Mouse (Mus musculus) forebrain, embryonic 13.5 days (tissue): ENCODE results near the gene Gfi1b. TPM values are rescaled to one million over a fixed set of nuclear protein-coding genes. Genes with fewer than 3 reads are reported as not detected.

Experiments
- ATAC-seq: fragments of 200-750 bp; cut with Nextera tagmentation; 2 replicates; pipeline ENCODE4 v1.8.0; 2017
- H3K27ac ChIP-seq: fragments of 300-500 bp; sonication (generic); 2 replicates; pipeline ENCODE4 v1.5.1; 2015; ENCODE audit warnings: inconsistent platforms, mild to moderate bottlenecking, moderate library complexity
- H3K27me3 ChIP-seq: fragments of 300-500 bp; sonication (generic); 2 replicates; pipeline ENCODE4 v1.6.1; 2015; ENCODE audit warnings: mild to moderate bottlenecking, inconsistent platforms
- H3K36me3 ChIP-seq: fragments of 300-500 bp; sonication (generic); 2 replicates; pipeline ENCODE4 v1.6.1; 2015; ENCODE audit warnings: mild to moderate bottlenecking, inconsistent platforms; ENCODE audit not compliant: poor library complexity, severe bottlenecking
- H3K4me1 ChIP-seq: fragments of 300-500 bp; sonication (generic); 2 replicates; pipeline ENCODE4 v1.6.1; 2015; ENCODE audit warnings: inconsistent platforms
- H3K4me2 ChIP-seq: fragments of 300-500 bp; sonication (generic); 2 replicates; pipeline ENCODE4 v1.6.1; 2015; ENCODE audit warnings: inconsistent platforms, mild to moderate bottlenecking, moderate library complexity
- H3K4me3 ChIP-seq: fragments of 300-500 bp; sonication (generic); 2 replicates; pipeline ENCODE4 v1.5.1; 2015; ENCODE audit warnings: mild to moderate bottlenecking, inconsistent platforms
- H3K9ac ChIP-seq: fragments of 300-500 bp; sonication (generic); 2 replicates; pipeline ENCODE4 v1.6.1; 2015; ENCODE audit warnings: mild to moderate bottlenecking, inconsistent platforms
- H3K9me3 ChIP-seq: fragments of 300-500 bp; sonication (generic); replicated peaks from 2 replicates; pipeline ENCODE4 v1.6.1; 2016; ENCODE audit warnings: inconsistent platforms
- WGBS: fragments of 180-500 bp; shearing (Covaris S2); methylation state at CpG from one replicate; pipeline ENCODE4 v1.1.7; 2015; 5-methylcytosine and 5-hydroxymethylcytosine counted together
- polyA plus RNA-seq: library from polyadenylated mRNA; unstranded; fragments of >200 nt; fragmentation: Nextera tagmentation; extraction: Ambion mirVana; gene quantifications from 2 replicates; pipeline ENCODE4 v1.2.1, GENCODE M21; 2015

Gene Gfi1b
- polyA plus RNA-seq, 1 experiment from 2014 or later: 0.19 TPM

DNA sequence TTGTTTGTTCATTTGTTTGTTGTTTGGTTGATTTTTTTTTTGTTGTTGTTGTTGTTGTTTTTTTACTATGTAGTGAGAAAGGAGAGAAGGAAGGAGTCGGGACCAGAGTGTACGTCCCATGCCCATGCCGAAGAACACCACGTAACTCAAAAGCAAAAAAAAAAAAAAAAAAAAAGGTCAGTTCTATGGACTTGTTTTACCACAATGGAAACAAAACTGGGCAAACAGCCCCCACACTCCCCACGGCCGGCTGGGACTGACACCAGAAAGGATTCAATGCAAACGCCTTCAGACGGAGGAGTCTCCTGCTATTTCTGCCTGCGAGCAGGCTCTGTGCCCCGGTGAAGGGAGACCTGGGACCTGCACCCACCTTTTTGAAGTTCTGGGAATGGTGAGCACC, 1.3 kb downstream of the Gfi1b start:
- 63% methylated on average over 10 of the region's 10 CpGs for WGBS
- Histone ChIP-seq H3K27ac (no peak overlapping the region), H3K9ac (no peak overlapping the region), H3K4me1 (peaks cover 4% of the 10 kb centered on the region; the same call in 1 of the 2 replicates), H3K9me3 (no peaks in the 10 kb centered on the region), H3K4me2 (no peak overlapping the region), H3K27me3 (peaks cover 27% of the 10 kb centered on the region), H3K4me3 (no peak overlapping the region), H3K36me3 (no peaks in the 10 kb centered on the region)
- ATAC-seq: no peak

GRCm38 (mm10) chr2:28619369-28619768, 2.4 kb downstream of the Gfi1b start:
- no peaks in the 10 kb centered on the region for H3K36me3 ChIP-seq
- H3K4me2 ChIP-seq: no peak overlapping the region
- peaks cover 27% of the 10 kb centered on the region for H3K27me3 ChIP-seq
- WGBS: 86% methylated on average over 6 of the region's 6 CpGs
- H3K9me3 ChIP-seq: no peaks in the 10 kb centered on the region
- H3K4me1 ChIP-seq: peaks cover 4% of the 10 kb centered on the region; the same call in 1 of the 2 replicates
- H3K4me3 ChIP-seq: no peak overlapping the region
- no peak overlapping the region for H3K9ac ChIP-seq
- ATAC-seq: no peak
- H3K27ac ChIP-seq: no peak overlapping the region

DNA sequence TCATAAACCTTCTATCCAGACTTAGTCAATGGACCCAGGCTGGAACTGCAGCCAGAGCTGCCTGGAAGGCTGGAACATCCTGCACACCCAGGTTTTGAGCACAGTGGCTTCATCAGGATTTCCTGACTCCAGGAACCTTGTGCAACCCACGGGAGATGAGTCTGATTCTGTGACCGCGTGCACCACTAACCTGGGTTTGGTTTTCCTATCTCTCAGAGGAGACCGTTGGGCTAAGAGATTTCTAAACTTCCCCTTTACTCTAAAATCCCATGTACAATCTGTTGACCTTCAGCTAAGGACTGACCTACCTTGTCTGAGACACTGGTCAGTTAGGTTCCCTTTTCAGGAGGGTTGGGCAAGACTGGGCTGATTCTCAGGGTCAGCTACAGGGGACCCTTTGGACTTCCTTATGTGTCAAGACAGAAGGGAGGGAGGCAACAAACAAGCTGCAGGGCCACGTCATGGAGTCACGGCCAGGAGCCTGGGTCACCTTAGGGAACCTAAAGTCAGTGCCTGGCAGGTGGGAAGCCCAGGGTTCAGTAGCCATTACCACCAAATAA, 2.9 kb downstream of the Gfi1b start:
- Histone ChIP-seq H3K4me3 (no peak overlapping the region), H3K9me3 (no peaks in the 10 kb centered on the region), H3K4me1 (peaks cover 4% of the 10 kb centered on the region; the same call in 1 of the 2 replicates), H3K27ac (no peak overlapping the region), H3K36me3 (no peaks in the 10 kb centered on the region), H3K27me3 (peaks cover 27% of the 10 kb centered on the region), H3K9ac (no peak overlapping the region), H3K4me2 (no peak overlapping the region)
- ATAC-seq: no peak
- WGBS: 86% methylated on average over 6 of the region's 6 CpGs

DNA sequence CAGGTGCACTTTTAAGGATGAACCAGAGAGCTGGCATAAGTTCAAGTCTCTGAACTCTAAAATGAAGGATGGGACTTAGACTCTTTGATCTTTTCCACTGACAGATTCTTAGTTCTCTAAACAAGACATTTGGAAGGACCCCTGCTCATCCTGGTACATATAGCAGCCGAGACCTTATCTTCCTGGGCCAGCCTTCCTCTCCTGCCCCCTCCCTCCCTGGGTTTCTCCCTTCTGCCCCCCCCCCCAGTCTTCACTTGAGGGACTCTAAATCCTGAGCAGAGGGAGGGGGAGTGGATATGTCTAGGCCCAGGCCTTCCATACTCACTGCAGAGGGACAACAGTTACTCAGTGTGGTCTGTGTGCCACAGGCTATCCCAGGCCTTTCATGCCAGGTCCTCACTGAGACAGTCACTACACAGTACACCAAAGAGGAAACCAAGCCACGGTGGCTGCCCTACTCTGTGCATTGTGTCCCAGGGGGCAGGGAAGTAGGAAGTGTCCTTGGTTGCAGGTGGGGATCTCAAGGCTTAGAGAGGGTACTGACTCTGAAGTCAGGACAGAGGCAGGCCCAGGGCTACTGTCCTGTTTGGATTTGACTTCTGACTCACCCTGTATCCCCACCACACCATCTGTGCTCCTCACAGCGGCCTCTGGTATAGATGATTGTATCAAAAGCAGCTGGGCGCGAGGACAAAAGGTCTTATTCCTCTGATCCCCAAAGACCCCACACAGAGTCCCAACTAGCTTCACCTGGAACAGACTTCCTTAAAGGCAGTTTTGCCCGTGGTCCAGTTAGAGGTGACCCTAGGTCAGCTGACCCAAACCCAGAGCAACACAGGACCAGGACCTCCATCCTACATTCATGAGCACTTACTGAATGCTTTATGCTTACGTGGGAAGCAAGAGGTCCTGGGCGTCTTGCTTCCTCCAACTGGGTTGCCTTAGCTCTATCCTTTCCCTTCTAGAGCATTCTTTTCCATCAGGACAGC, 4.0 kb downstream of the Gfi1b start:
- no peak for ATAC-seq
- Histone ChIP-seq H3K4me3 (no peak overlapping the region), H3K27ac (no peak overlapping the region), H3K4me2 (no peak overlapping the region), H3K9ac (no peak overlapping the region), H3K4me1 (peaks cover 4% of the 10 kb centered on the region; the same call in 1 of the 2 replicates), H3K36me3 (no peaks in the 10 kb centered on the region), H3K9me3 (no peaks in the 10 kb centered on the region), H3K27me3 (peaks cover 25% of the 10 kb centered on the region)
- WGBS: 76% methylated on average over 8 of the region's 8 CpGs

GRCm38 (mm10) chr2:28616874-28617273, 4.9 kb downstream of the Gfi1b start:
- Histone ChIP-seq H3K9ac (no peak overlapping the region), H3K27me3 (peaks cover 16% of the 10 kb centered on the region), H3K9me3 (no peaks in the 10 kb centered on the region), H3K4me3 (no peak overlapping the region), H3K4me1 (peaks cover 4% of the 10 kb centered on the region; the same call in 1 of the 2 replicates), H3K27ac (no peak overlapping the region), H3K4me2 (no peak overlapping the region), H3K36me3 (no peaks in the 10 kb centered on the region)
- 79% methylated on average over 9 of the region's 9 CpGs for WGBS
- no peak for ATAC-seq

- Histone ChIP-seq H3K27ac (no peak overlapping the region), H3K4me3 (no peak overlapping the region), H3K36me3 (no peaks in the 10 kb centered on the region), H3K9me3 (no peaks in the 10 kb centered on the region), H3K27me3 (peaks cover 11% of the 10 kb centered on the region), H3K9ac (no peak overlapping the region), H3K4me2 (no peak overlapping the region), H3K4me1 (peaks cover 4% of the 10 kb centered on the region; the same call in 1 of the 2 replicates)
- 32% methylated on average over 5 of the region's 5 CpGs for WGBS
- ATAC-seq: no peak
Measured at GRCm38 (mm10) chr2:28616358-28616757, 5.4 kb downstream of the Gfi1b start.

DNA sequence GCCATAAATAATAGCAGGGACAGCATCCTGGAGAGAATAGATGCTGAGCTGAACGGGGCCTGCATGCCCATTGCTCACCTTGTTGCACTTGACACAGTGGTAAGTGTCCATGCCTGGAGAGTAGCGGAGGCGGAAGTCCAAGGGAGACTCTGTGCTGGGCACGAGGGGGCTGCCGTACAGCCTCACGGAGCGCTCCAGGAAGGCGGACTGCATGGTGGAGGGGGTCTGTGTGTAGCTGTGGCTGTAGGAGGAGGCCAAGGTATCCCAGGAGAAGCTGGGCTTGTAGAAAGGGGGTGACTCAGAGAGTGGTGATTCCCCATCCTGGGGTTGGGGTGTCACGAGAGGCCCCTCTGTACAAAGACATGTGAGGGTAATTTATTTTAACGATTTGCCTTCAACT, 8.2 kb downstream of the Gfi1b start:
- H3K9me3 ChIP-seq: no peaks in the 10 kb centered on the region
- no peaks in the 10 kb centered on the region for H3K36me3 ChIP-seq
- 86% methylated on average over 10 of the region's 10 CpGs for WGBS
- no peak overlapping the region for H3K4me3 ChIP-seq
- no peak overlapping the region for H3K4me2 ChIP-seq
- ATAC-seq: no peak
- peaks cover 4% of the 10 kb centered on the region; the same call in 1 of the 2 replicates for H3K4me1 ChIP-seq
- no peaks in the 10 kb centered on the region for H3K27me3 ChIP-seq
- no peak overlapping the region for H3K9ac ChIP-seq
- H3K27ac ChIP-seq: no peak overlapping the region

DNA sequence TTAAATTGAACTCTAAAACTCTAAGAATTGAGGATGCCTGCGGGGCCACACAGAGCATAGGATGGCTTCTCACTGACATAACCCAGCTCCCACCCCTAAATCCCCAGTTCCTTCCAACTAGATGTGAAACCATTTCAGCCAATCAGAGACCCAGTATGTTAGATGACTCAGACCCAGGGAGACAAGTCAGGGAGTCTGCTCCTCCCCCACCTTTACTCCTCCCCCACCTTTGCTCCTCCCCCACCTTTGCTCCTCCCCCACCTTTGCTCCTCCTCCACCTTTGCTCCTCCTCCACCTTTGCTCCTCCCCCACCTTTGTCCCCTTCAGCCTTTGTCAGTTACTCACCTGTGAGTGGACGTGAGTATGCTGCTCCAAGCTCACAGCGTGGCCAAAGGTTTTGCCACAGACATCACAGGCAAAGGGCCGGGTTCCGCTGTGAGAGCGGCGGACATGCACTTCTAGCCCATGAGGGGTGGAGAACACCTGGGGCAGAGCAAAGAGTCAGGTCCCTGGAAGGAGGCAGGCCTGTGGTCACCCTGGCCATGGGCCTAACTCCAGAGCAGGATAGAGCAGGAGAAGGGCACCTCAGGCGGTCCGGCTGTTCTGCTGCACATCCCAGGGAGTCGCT, 9.2 kb downstream of the Gfi1b start:
- ATAC-seq: no peak
- 62% methylated on average over 10 of the region's 10 CpGs for WGBS
- Histone ChIP-seq H3K4me2 (no peak overlapping the region), H3K9me3 (no peaks in the 10 kb centered on the region), H3K4me1 (no peaks in the 10 kb centered on the region), H3K4me3 (no peak overlapping the region), H3K9ac (no peak overlapping the region), H3K27me3 (no peaks in the 10 kb centered on the region), H3K27ac (no peak overlapping the region), H3K36me3 (no peaks in the 10 kb centered on the region)

GRCm38 (mm10) chr2:28611407-28611787, 10.4 kb downstream of the Gfi1b start:
- no peaks in the 10 kb centered on the region for H3K4me1 ChIP-seq
- no peak for ATAC-seq
- no peak overlapping the region for H3K9ac ChIP-seq
- H3K27me3 ChIP-seq: no peaks in the 10 kb centered on the region
- no peak overlapping the region for H3K4me2 ChIP-seq
- H3K27ac ChIP-seq: no peak overlapping the region
- 89% methylated on average over 17 of the region's 17 CpGs for WGBS
- H3K9me3 ChIP-seq: no peaks in the 10 kb centered on the region
- H3K4me3 ChIP-seq: no peak overlapping the region
- no peaks in the 10 kb centered on the region for H3K36me3 ChIP-seq

DNA sequence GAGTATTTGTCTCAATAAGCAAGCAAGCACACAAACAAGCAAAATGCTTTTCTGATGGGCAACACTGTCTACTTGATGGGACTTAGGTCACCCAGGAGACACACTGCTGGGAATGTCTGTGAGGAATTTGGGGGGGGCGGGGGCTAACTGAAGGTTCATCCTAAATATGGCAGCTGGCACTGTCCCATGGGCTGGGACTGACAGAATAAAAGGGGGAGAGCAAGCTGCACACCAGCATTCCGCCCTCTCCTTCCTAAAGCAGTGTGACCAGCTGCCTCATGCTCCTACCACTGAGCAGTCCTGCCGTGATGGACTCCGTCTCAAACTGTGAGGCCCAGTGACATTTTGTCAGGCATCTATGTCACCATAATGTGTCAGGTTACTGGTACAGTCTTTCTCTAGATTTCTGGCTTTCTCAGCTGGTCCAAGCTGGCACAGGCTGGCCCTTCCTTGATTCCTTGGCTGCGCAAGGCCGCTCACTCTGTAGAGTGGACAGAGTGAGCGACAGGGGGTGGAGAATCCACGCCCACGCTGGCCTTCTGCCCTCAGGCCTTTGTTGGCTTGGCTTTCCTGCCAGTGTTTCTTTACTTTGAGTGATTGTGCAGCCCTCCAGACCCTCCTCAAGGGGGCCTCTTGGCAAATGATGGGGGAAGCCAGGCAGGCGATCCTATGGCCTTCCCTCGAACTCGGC, 10.9 kb downstream of the Gfi1b start:
- Histone ChIP-seq H3K9ac (no peak overlapping the region), H3K4me3 (no peak overlapping the region), H3K9me3 (no peaks in the 10 kb centered on the region), H3K36me3 (no peaks in the 10 kb centered on the region), H3K27me3 (no peaks in the 10 kb centered on the region), H3K4me2 (no peak overlapping the region), H3K27ac (no peak overlapping the region), H3K4me1 (no peaks in the 10 kb centered on the region)
- WGBS: 75% methylated on average over 12 of the region's 12 CpGs
- no peak for ATAC-seq

DNA sequence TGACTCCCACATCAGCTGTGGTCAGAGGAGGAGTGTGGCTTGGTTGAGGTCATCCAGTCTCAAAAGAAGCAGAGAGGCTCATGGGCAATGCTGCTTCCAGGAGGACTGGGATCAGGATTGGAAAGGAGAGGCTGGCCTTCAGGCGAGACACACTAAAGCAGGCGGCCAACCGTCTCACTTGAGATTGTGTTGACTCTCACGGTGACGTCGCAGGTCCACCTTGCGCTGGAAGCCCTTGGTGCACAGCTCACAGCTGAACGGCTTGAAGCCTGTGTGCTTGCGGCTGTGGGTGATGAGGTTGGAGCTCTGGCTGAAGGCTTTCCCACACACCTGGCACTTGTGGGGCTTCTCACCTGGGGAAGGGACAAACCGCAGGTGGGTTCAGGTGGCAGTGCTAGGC, 11.9 kb downstream of the Gfi1b start:
- WGBS: 90% methylated on average over 10 of the region's 10 CpGs
- no peaks in the 10 kb centered on the region for H3K4me1 ChIP-seq
- H3K27ac ChIP-seq: no peak overlapping the region
- H3K27me3 ChIP-seq: no peaks in the 10 kb centered on the region
- no peak overlapping the region for H3K4me2 ChIP-seq
- no peaks in the 10 kb centered on the region for H3K9me3 ChIP-seq
- no peak for ATAC-seq
- H3K4me3 ChIP-seq: no peak overlapping the region
- no peak overlapping the region for H3K9ac ChIP-seq
- no peaks in the 10 kb centered on the region for H3K36me3 ChIP-seq
